Mouse (Mus musculus): Measurements from ENCODE around the gene Adam19. TPM values are rescaled to one million over a fixed set of nuclear protein-coding genes. Genes with fewer than 3 reads are reported as not detected.

Gene Adam19
- polyA plus RNA-seq, 1 experiment, result 1.0 TPM

DNA sequence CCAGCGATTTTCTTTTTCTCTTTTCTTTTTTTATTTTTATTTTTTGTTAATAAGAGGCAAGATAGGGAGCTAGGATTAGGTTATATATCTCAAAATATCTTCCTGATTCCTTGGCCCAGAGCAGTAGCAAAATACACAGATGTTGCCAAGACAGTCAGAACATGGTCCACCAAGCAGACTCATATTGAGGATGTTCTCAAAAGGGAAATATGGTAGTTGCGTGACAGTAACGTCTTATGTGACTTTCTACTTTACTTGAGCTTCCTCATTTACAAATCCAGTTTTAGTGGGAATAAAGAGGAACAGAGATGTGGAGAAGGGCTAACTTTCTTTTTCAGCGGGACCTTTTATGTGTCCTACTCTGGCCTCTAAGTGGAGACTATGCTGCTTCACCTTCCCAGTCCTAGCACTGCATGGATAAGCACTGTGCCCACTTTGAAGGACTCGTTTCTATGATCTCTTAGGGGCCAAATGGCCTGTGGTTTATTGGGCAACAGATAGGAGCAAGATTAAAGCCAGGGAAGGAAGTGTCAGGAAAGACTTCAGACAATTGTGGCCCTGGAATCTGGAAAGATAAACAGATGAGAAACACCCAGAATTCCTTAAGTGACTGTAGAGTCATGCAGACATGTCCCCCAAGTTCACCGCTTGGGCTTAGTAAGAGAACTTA lies 6.1 kb downstream of the Adam19 start:
- Histone ChIP-seq H3K4me3 (ENCODE audit: control insufficient read depth, low read depth, low read length) (no peak overlapping the region), H3K36me3 (ENCODE audit: control insufficient read depth, insufficient read depth, low read length) (no peaks in the 10 kb centered on the region), H3K4me1 (ENCODE audit: control insufficient read depth, insufficient read depth, low read length) (peaks cover 1% of the 10 kb centered on the region; the same call in 1 of the 2 replicates), H3K27ac (ENCODE audit: control insufficient read depth, insufficient read depth, low read depth, low read length) (no peak overlapping the region), H3K27me3 (ENCODE audit: control insufficient read depth, insufficient read depth, low read length) (no peaks in the 10 kb centered on the region)
- no peak for TF ChIP-seq CTCF (IDR thresholded peaks at IDR 0.05; ENCODE audit: control insufficient read depth, insufficient read depth, insufficient replicate concordance, low read depth, low read length)
- TF ChIP-seq POLR2A (IDR thresholded peaks at IDR 0.05; ENCODE audit: control insufficient read depth, low read depth, low read length), result no peak

DNA sequence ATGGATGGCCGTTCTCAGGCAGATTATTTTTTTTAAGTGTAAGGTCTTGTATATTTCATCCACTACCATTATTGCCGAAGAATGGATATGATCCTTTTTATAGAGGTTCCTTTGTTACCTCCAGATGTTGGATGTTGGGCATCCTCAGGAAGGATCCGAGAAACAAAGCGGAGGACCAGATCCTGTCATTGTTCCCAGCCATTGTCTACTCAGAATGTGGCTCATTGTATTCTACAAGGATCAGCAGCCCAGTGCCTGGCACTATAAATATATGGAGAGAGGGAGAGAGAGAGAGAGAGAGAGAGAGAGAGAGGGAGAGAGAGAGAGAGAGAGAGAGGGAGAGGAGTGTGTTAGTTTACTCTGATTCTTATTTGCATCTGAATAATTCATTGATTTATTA lies 6.8 kb downstream of the Adam19 start:
- TF ChIP-seq CTCF (IDR thresholded peaks at IDR 0.05; ENCODE audit: control insufficient read depth, insufficient read depth, insufficient replicate concordance, low read depth, low read length) (no peak), POLR2A (IDR thresholded peaks at IDR 0.05; ENCODE audit: control insufficient read depth, low read depth, low read length) (no peak)
- no peaks in the 10 kb centered on the region for H3K27me3 ChIP-seq (ENCODE audit: control insufficient read depth, insufficient read depth, low read length)
- H3K27ac ChIP-seq (ENCODE audit: control insufficient read depth, insufficient read depth, low read depth, low read length), result no peak overlapping the region
- no peak overlapping the region for H3K4me3 ChIP-seq (ENCODE audit: control insufficient read depth, low read depth, low read length)
- no peaks in the 10 kb centered on the region for H3K4me1 ChIP-seq (ENCODE audit: control insufficient read depth, insufficient read depth, low read length)
- no peaks in the 10 kb centered on the region for H3K36me3 ChIP-seq (ENCODE audit: control insufficient read depth, insufficient read depth, low read length)

DNA sequence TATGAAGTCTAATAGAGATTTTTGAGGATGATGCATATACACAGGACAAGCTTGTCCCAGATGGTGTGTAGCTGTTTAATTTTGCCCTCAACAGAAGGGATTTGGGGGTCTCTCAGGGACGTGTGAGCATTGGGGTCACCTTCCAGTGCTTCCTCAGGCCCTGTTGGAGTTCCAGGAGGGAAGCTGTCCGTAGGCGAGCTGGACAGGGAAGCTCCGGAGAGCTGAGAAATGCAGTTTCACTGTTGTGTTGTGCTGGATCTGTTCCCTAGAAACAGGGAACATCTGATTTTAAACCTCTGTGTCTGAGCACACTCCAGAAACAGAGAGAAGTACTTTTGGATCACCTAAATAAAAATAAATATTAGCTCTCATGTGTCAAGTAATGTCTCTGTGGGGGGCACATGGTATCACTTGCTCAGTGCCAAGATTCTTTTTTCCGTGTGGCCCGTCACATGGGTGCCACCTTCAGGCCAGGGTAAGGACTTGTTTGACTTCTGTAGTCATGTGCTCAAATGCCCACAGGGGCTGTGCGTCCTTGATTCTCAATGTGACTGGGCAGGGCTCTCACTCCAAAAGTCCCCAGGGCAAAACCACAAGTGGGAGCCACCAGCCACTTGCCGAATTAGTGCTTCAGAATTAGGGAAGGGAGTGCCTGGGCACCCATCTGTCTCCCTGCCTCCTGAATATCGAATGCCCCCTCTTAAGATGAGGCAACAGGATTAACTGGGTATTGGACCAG lies 7.4 kb downstream of the Adam19 start:
- H3K4me1 ChIP-seq (ENCODE audit: control insufficient read depth, insufficient read depth, low read length), result no peaks in the 10 kb centered on the region
- no peaks in the 10 kb centered on the region for H3K27me3 ChIP-seq (ENCODE audit: control insufficient read depth, insufficient read depth, low read length)
- H3K36me3 ChIP-seq (ENCODE audit: control insufficient read depth, insufficient read depth, low read length), result no peaks in the 10 kb centered on the region
- no peak overlapping the region for H3K4me3 ChIP-seq (ENCODE audit: control insufficient read depth, low read depth, low read length)
- TF ChIP-seq POLR2A (IDR thresholded peaks at IDR 0.05; ENCODE audit: control insufficient read depth, low read depth, low read length) (no peak), CTCF (IDR thresholded peaks at IDR 0.05; ENCODE audit: control insufficient read depth, insufficient read depth, insufficient replicate concordance, low read depth, low read length) (0 out of 2 replicates have a peak, but pooled peaks have one; percentile 21)
- no peak overlapping the region for H3K27ac ChIP-seq (ENCODE audit: control insufficient read depth, insufficient read depth, low read depth, low read length)

DNA sequence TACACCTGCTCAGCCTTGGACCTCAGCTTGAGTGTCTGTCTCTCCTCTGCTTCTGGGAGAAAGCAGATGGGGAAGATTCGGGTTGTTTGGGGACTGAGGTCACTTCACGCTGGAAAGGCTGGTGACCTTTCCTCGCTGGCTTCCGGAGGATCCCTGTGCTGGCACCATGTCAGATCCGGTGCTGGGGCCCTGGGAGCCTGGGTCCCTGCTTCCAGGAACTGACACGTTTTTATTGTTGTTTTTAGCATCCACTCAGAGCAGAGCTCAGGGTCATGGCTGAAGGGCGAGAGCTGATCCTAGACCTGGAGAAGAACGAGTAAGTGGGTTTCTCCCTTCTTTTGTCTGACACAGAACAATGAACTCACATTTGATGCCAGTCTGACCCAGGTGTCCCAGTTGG lies 9.0 kb downstream of the Adam19 start:
- H3K4me3 ChIP-seq (ENCODE audit: control insufficient read depth, low read depth, low read length), result no peak overlapping the region
- TF ChIP-seq POLR2A (IDR thresholded peaks at IDR 0.05; ENCODE audit: control insufficient read depth, low read depth, low read length) (no peak), CTCF (IDR thresholded peaks at IDR 0.05; ENCODE audit: control insufficient read depth, insufficient read depth, insufficient replicate concordance, low read depth, low read length) (no peak)
- no peaks in the 10 kb centered on the region for H3K27me3 ChIP-seq (ENCODE audit: control insufficient read depth, insufficient read depth, low read length)
- peaks cover 2% of the 10 kb centered on the region for H3K4me1 ChIP-seq (ENCODE audit: control insufficient read depth, insufficient read depth, low read length)
- no peak overlapping the region for H3K27ac ChIP-seq (ENCODE audit: control insufficient read depth, insufficient read depth, low read depth, low read length)
- no peaks in the 10 kb centered on the region for H3K36me3 ChIP-seq (ENCODE audit: control insufficient read depth, insufficient read depth, low read length)

DNA sequence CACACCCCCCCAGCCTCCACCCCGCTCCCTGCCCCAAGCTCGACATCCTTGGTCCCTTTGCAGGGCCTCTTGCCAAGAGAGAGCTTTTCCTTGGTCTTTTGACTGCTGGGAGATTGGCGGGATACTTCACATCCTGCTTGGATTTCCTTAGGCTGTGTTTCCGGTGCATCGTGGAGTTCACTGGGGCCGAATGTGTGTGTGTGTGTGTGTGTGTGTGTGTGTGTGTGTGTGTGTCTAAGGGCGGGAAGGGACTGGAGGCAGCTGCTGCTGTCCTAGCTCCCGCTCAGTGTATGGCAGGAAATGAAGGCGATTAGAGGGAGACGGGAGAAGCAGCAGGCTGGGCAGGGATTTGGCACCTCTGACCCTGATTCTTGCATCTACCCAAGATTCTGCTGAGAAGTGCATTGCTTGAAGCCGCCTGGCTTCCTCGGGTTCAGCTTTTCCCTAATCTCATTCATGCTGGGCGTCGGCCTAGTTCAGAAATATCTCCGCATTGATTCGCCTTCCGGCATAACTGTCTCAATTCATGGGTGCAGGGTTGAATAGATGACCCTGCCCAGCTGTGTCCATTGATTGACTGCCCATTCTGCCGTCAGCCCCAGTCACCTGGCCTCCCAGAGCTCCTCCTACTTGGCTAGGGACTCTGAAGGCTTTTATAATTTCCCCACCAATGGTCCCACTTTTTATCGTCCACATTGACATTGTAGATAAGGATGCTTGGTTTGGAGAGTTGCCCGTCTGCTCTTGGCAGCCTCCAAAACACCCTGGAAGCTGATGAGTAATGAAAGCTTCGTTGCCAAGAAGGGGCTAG lies 9.6 kb downstream of the Adam19 start:
- H3K4me1 ChIP-seq (ENCODE audit: control insufficient read depth, insufficient read depth, low read length), result peaks cover 2% of the 10 kb centered on the region
- TF ChIP-seq CTCF (IDR thresholded peaks at IDR 0.05; ENCODE audit: control insufficient read depth, insufficient read depth, insufficient replicate concordance, low read depth, low read length) (no peak), POLR2A (IDR thresholded peaks at IDR 0.05; ENCODE audit: control insufficient read depth, low read depth, low read length) (no peak)

DNA sequence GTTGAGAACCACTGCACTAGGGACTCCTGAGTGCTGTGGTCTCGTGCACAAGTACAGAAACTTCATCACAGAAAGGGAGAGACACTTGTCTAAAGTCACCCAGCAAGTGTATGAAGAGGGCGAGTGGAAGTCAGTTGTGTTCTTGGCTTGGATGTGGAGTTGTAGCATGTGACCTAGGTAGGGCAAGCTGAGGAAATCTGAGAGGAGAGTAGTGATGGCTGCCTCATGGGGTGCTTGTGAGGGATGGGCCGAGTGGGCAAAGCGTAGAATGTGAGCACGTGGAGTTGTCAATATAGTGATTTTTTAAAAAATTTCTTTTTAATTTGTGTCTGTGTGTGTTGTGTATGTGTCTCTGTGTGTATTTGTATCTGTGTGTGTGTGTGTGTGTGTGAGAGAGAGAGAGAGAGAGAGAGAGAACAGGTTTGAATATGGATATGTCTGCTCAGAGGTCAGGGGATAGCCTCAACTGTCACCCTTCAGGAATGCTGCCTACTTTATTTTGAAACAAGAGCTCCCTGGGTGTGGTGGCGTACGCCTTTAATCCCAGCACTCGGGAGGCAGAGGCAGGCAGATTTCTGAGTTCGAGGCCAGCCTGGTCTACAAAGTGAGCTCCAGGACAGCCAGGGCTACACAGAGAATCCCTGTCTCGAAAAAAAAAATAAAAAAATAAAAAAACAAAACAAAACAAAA lies 11.7 kb downstream of the Adam19 start:
- Histone ChIP-seq H3K4me1 (ENCODE audit: control insufficient read depth, insufficient read depth, low read length) (peaks cover 2% of the 10 kb centered on the region), H3K27me3 (ENCODE audit: control insufficient read depth, insufficient read depth, low read length) (no peaks in the 10 kb centered on the region), H3K27ac (ENCODE audit: control insufficient read depth, insufficient read depth, low read depth, low read length) (no peak overlapping the region)

More for the DNA sequence above, 9.6 kb downstream of the Adam19 start:
- Histone ChIP-seq H3K27me3 (ENCODE audit: control insufficient read depth, insufficient read depth, low read length) (no peaks in the 10 kb centered on the region), H3K27ac (ENCODE audit: control insufficient read depth, insufficient read depth, low read depth, low read length) (no peak overlapping the region; the same call in 1 of the 2 replicates), H3K4me3 (ENCODE audit: control insufficient read depth, low read depth, low read length) (no peak overlapping the region), H3K36me3 (ENCODE audit: control insufficient read depth, insufficient read depth, low read length) (no peaks in the 10 kb centered on the region)

More for the DNA sequence above, 11.7 kb downstream of the Adam19 start:
- H3K4me3 ChIP-seq (ENCODE audit: control insufficient read depth, low read depth, low read length), result no peak overlapping the region
- H3K36me3 ChIP-seq (ENCODE audit: control insufficient read depth, insufficient read depth, low read length), result no peaks in the 10 kb centered on the region
- no peak for TF ChIP-seq CTCF (IDR thresholded peaks at IDR 0.05; ENCODE audit: control insufficient read depth, insufficient read depth, insufficient replicate concordance, low read depth, low read length)
- TF ChIP-seq POLR2A (IDR thresholded peaks at IDR 0.05; ENCODE audit: control insufficient read depth, low read depth, low read length), result no peak
